Mouse (Mus musculus) retina, embryonic 14.5 days (tissue): ENCODE results near the gene Atl1.
A peak's percentile ranks its signal among the peaks of the same experiment; 100 is the strongest.

Experiments used
- DNase-seq: peaks from one replicate; pipeline ENCODE4 v3.0.0-alpha.2; 2015; ENCODE audit warnings: low spot score

The Atl1 gene

GRCm38 (mm10) chr12:69884053-69884452 lies 8.4 kb upstream of the Atl1 start:
- no peak for DNase-seq

GRCm38 (mm10) chr12:69885170-69885923 lies 7.1 kb upstream of the Atl1 start:
- no peak for DNase-seq

GRCm38 (mm10) chr12:69887776-69888175 lies 4.6 kb upstream of the Atl1 start:
- no peak for DNase-seq

- DNase-seq: no peak
Measured at GRCm38 (mm10) chr12:69888345-69888744, 4.1 kb upstream of the Atl1 start.

GRCm38 (mm10) chr12:69890051-69890450 lies 2.4 kb upstream of the Atl1 start:
- DNase-seq: no peak

- no peak for DNase-seq
Measured at GRCm38 (mm10) chr12:69890476-69890875, 1.9 kb upstream of the Atl1 start.

- DNase-seq: no peak
Measured at GRCm38 (mm10) chr12:69891721-69892120, 693 bp upstream of the Atl1 start.

GRCm38 (mm10) chr12:69893927-69894326 lies 1.5 kb downstream of the Atl1 start:
- DNase-seq: no peak

GRCm38 (mm10) chr12:69895046-69895445 lies 2.6 kb downstream of the Atl1 start:
- no peak for DNase-seq

- no peak for DNase-seq
Measured at GRCm38 (mm10) chr12:69898119-69898518, 5.7 kb downstream of the Atl1 start.

GRCm38 (mm10) chr12:69904991-69905390 lies 12.6 kb downstream of the Atl1 start:
- no peak for DNase-seq

GRCm38 (mm10) chr12:69907667-69908510 lies 15.5 kb downstream of the Atl1 start:
- peak; percentile 69 for DNase-seq

GRCm38 (mm10) chr12:69908511-69908900 lies 16.1 kb downstream of the Atl1 start:
- peak; percentile 63 for DNase-seq

GRCm38 (mm10) chr12:69911906-69912305 lies 19.5 kb downstream of the Atl1 start:
- DNase-seq: no peak

GRCm38 (mm10) chr12:69912737-69913136 lies 20.3 kb downstream of the Atl1 start:
- DNase-seq: no peak

- DNase-seq: no peak
Measured at GRCm38 (mm10) chr12:69917870-69918269, 25.5 kb downstream of the Atl1 start.

- DNase-seq: no peak
Measured at GRCm38 (mm10) chr12:69922099-69922498, 29.7 kb downstream of the Atl1 start.

GRCm38 (mm10) chr12:69923128-69923527 lies 30.7 kb downstream of the Atl1 start:
- DNase-seq: no peak

- DNase-seq: no peak
Measured at GRCm38 (mm10) chr12:69923603-69924002, 31.2 kb downstream of the Atl1 start.

GRCm38 (mm10) chr12:69924012-69924411 lies 31.6 kb downstream of the Atl1 start:
- DNase-seq: peak; percentile 73

GRCm38 (mm10) chr12:69926716-69927115 lies 34.3 kb downstream of the Atl1 start:
- no peak for DNase-seq

- no peak for DNase-seq
Measured at GRCm38 (mm10) chr12:69937731-69938130, 45.3 kb downstream of the Atl1 start.

- DNase-seq: peak; percentile 25
Measured at GRCm38 (mm10) chr12:69939291-69939690, 46.9 kb downstream of the Atl1 start.
